Mouse (Mus musculus) cerebellum, adult 2 months (tissue): ENCODE measurements at regions not wholly inside any gene's neighbourhood (a gene's known extent, or its start where the extent isn't known, plus 50 kb on each side); places are given as distances from the start of the nearest gene placed in this dataset.

ENCODE experiments used
- DNase-seq, 2 experiments: peaks; one replicate each; pipeline ENCODE4 v3.0.0; 2021
- H3K27ac ChIP-seq: fragments of 200-500 bp; 2 replicates; pipeline ENCODE4 v1.5.1; 2012; ENCODE audit warnings: low read length, control low read depth, inconsistent platforms; ENCODE audit not compliant: insufficient read depth
- H3K27me3 ChIP-seq: fragments of 200-500 bp; 2 replicates; pipeline ENCODE4 v1.6.1; 2012; ENCODE audit warnings: inconsistent platforms, mild to moderate bottlenecking, low read length, moderate library complexity; ENCODE audit not compliant: control insufficient read depth, insufficient read depth
- H3K4me1 ChIP-seq: fragments of 200-500 bp; 2 replicates; pipeline ENCODE4 v1.6.1; 2011; ENCODE audit warnings: low read length; ENCODE audit not compliant: control insufficient read depth, insufficient read depth
- H3K4me3 ChIP-seq: fragments of 200-500 bp; replicated peaks from 2 replicates; pipeline ENCODE3; 2011; ENCODE audit warnings: mild to moderate bottlenecking, low read depth, low read length, control low read depth; ENCODE audit not compliant: insufficient read depth
- CTCF ChIP-seq: fragments of 200-500 bp; IDR thresholded peaks from 2 replicates; pipeline ENCODE4 v1.5.1; 2011; ENCODE audit warnings: low read depth, mild to moderate bottlenecking, control low read depth, low read length, moderate library complexity, borderline replicate concordance; ENCODE audit not compliant: insufficient read depth
- POLR2A ChIP-seq: fragments of 200-500 bp; IDR thresholded peaks from 2 replicates; pipeline ENCODE4 v1.6.1; 2011; ENCODE audit warnings: low read length, control low read depth, borderline replicate concordance; ENCODE audit not compliant: insufficient read depth
- whole genome bisulfite sequencing: fragments of 180-500 bp; shearing (Covaris S2); methylation state at CpG from one replicate; pipeline ENCODE4 v1.1.7; 2018; 5-methylcytosine and 5-hydroxymethylcytosine counted together

DNA sequence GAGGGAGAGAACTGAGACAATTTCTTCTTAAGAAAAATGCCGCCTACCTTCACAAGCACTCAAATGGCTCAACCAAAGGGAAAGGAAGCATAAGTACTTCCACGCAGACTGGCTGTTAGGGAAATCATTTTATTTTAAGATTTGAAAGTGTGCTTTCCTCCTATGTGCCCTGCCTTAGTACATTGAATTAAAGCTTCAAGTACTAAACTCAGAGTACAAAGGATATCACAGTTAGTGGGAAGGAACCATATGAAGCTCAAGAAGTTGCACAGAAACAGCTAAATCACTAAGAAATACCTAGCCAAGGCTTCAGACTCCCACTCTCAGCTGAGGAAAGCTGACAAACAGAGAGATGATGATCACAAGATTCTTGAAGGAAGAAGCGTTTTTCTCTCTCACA, 380.5 kb downstream of the Gria2 start:
- WGBS: 75% methylated on average over 3 of the region's 3 CpGs
- no peak overlapping the region for H3K27ac ChIP-seq
- no peak for TF ChIP-seq CTCF
- no peak for TF ChIP-seq POLR2A
- no peaks in the 10 kb centered on the region for H3K4me1 ChIP-seq
- no peaks in the 10 kb centered on the region for H3K27me3 ChIP-seq
- H3K4me3 ChIP-seq: no peak overlapping the region
- no peak for DNase-seq

DNA sequence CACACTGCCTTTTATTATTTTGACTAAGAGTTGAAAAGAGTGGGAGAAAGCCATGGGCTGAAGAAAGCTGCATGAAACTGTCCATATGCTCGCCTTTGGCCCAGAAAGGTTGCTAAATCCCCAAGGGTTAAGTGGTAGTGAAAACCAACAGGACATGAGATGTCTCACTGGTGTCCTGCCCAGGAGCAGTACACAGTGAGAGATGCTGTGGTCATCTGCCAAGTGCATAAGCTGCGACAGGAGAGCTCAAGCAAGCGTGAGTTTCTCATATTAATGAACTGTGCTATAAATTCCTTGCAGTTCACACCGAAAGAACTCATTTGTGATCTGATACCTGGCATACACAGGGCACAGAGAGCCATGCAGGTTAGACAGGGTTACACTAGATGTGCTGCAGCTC, 380.0 kb downstream of the Gria2 start:
- DNase-seq: peak; percentile 16 to 35
- H3K4me3 ChIP-seq: no peak overlapping the region
- H3K27ac ChIP-seq: no peak overlapping the region
- 18% methylated on average over 4 of the region's 4 CpGs for WGBS
- no peaks in the 10 kb centered on the region for H3K27me3 ChIP-seq
- no peaks in the 10 kb centered on the region for H3K4me1 ChIP-seq
- TF ChIP-seq POLR2A (no peak), CTCF (no peak)
